Mouse (Mus musculus): ENCODE measurements around the gene Mrps18a. TPM values are rescaled to one million over a fixed set of nuclear protein-coding genes. Genes with fewer than 3 reads are reported as not detected.

Gene Mrps18a
- polyA plus RNA-seq, 1 experiment from 2014 or later: 158 TPM

DNA sequence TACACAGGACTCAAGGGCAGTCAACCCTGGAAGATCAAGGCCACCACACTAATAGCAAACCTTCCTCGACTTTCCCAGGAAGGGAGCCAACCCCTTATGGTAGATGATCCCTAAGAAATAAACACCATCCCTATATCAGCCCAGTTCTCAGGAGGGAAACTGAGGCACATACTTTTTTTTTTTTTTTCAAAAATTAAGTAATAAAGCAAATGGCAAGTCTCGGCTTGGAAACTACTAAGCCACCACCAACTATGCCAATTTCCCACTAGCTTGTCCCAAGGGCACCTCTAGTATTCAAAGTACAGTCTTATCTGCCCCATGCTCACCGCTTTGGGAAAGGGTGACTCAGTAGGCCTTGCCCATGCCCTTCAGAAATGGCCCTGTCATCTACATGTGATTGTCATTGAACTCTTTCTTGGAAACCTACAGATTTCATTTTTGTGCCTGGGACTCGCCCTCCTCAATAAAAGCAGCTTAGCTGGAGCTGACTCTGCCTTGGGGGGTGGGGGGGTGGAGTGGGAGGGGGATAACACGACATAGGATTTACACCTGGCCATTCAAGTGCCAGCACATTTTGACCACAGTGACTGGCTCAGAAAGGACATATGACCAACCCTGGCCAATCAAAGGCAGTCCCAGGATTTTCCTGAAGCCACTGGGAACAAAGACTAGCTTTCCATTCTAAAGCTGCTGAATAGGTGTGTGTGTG, 35.1 kb upstream of the Mrps18a start:
- Histone ChIP-seq H3K4me3 (ENCODE audit: low read depth, low read length) (no peak overlapping the region), H3K27me3 (ENCODE audit: control insufficient read depth, insufficient read depth, low read depth, low read length) (no peaks in the 10 kb centered on the region), H3K4me1 (ENCODE audit: control insufficient read depth, insufficient read depth, low read length) (no peaks in the 10 kb centered on the region), H3K9ac (ENCODE audit: low read depth, low read length) (no peak overlapping the region), H3K36me3 (ENCODE audit: control insufficient read depth, insufficient read depth, low read length) (no peaks in the 10 kb centered on the region), H3K27ac (ENCODE audit: low read length) (no peak overlapping the region), H3K4me2 (ENCODE audit: low read length) (no peak overlapping the region), H3K9me3 (replicated peaks; ENCODE audit: control insufficient read depth, low read length, poor library complexity, severe bottlenecking) (no peaks in the 10 kb centered on the region)
- 70% methylated on average over 5 of the region's 5 CpGs for WGBS
- ATAC-seq: no peak

DNA sequence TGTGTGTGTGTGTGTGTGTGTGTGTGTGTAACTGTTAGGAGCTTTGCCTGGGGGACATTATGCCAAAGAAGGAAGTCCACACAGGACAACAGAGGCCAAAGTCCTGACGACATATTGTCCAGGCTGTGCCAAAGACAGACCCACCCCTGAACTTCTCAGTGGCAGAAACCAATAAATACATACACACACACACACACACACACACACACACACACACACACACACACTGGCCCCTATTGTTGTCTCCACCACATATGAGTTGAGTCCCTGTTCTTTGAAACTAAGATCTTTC, 34.6 kb upstream of the Mrps18a start:
- no peaks in the 10 kb centered on the region for H3K27me3 ChIP-seq (ENCODE audit: control insufficient read depth, insufficient read depth, low read depth, low read length)
- no peaks in the 10 kb centered on the region for H3K36me3 ChIP-seq (ENCODE audit: control insufficient read depth, insufficient read depth, low read length)
- H3K9ac ChIP-seq (ENCODE audit: low read depth, low read length): no peak overlapping the region
- no peak overlapping the region for H3K27ac ChIP-seq (ENCODE audit: low read length)
- no peak overlapping the region for H3K4me2 ChIP-seq (ENCODE audit: low read length)
- H3K9me3 ChIP-seq (replicated peaks; ENCODE audit: control insufficient read depth, low read length, poor library complexity, severe bottlenecking): no peaks in the 10 kb centered on the region
- 57% methylated on average over 1 of the region's 1 CpGs for WGBS
- no peaks in the 10 kb centered on the region for H3K4me1 ChIP-seq (ENCODE audit: control insufficient read depth, insufficient read depth, low read length)
- ATAC-seq: no peak
- H3K4me3 ChIP-seq (ENCODE audit: low read depth, low read length): no peak overlapping the region

DNA sequence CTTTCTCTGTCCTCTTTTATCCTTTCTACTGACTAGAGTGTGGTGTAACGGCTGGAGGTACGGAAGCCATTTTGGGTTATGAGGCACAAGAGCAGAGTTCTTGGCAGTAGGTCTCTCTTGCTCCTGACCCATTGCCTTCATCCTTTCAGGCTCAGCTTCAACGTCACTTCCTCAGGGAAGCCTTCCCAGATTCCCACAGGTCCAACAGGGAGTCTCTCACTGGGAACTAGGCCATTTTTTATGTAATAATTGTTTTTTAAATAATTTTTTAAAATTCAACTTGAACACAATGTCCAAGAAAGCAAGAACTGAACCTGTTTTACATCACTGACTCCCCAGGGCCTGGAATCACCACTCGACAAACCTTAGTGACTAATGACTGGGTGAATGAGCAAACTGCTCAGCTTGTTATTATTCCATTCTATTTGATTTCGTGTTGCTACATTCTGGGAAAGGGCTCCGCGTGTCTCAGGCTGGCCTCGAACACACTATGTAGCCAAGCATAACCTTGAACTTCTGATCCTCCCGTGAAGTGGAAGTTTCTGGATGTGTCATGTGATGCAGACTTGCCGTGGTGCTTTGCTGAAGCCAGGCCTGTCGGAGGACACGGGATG, 32.8 kb upstream of the Mrps18a start:
- Histone ChIP-seq H3K4me1 (ENCODE audit: control insufficient read depth, insufficient read depth, low read length) (no peaks in the 10 kb centered on the region), H3K9ac (ENCODE audit: low read depth, low read length) (no peak overlapping the region), H3K4me3 (ENCODE audit: low read depth, low read length) (no peak overlapping the region), H3K27me3 (ENCODE audit: control insufficient read depth, insufficient read depth, low read depth, low read length) (no peaks in the 10 kb centered on the region), H3K36me3 (ENCODE audit: control insufficient read depth, insufficient read depth, low read length) (no peaks in the 10 kb centered on the region), H3K4me2 (ENCODE audit: low read length) (no peak overlapping the region), H3K9me3 (replicated peaks; ENCODE audit: control insufficient read depth, low read length, poor library complexity, severe bottlenecking) (no peaks in the 10 kb centered on the region), H3K27ac (ENCODE audit: low read length) (no peak overlapping the region)
- WGBS: 95% methylated on average over 12 of the region's 12 CpGs
- ATAC-seq: no peak

DNA sequence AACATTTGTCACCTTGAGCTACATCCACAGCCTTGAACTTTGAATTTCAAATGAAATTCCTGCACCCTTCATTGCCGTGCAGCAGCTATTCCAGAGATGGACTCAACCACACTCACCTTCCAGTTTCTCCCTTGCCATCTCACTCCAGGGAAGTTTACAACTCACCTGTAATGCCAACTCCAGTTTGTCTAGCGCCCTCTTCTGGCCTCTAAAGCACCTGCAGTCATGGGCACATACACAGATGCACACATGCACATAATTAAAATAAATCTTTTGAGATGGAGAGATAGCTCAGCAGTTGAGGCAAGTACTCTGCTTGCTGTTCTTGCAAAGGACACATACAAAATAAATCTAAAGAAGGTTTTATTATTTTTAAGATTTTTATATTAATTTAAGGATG, 31.7 kb upstream of the Mrps18a start:
- Histone ChIP-seq H3K4me3 (ENCODE audit: low read depth, low read length) (no peak overlapping the region), H3K4me2 (ENCODE audit: low read length) (no peak overlapping the region), H3K27me3 (ENCODE audit: control insufficient read depth, insufficient read depth, low read depth, low read length) (no peaks in the 10 kb centered on the region), H3K9ac (ENCODE audit: low read depth, low read length) (no peak overlapping the region), H3K4me1 (ENCODE audit: control insufficient read depth, insufficient read depth, low read length) (0 out of 2 replicates have a peak, but pooled peaks cover 3% of the 10 kb centered on the region), H3K27ac (ENCODE audit: low read length) (no peak overlapping the region), H3K9me3 (replicated peaks; ENCODE audit: control insufficient read depth, low read length, poor library complexity, severe bottlenecking) (no peaks in the 10 kb centered on the region), H3K36me3 (ENCODE audit: control insufficient read depth, insufficient read depth, low read length) (no peaks in the 10 kb centered on the region)
- WGBS: 79% methylated on average over 2 of the region's 2 CpGs
- no peak for ATAC-seq

DNA sequence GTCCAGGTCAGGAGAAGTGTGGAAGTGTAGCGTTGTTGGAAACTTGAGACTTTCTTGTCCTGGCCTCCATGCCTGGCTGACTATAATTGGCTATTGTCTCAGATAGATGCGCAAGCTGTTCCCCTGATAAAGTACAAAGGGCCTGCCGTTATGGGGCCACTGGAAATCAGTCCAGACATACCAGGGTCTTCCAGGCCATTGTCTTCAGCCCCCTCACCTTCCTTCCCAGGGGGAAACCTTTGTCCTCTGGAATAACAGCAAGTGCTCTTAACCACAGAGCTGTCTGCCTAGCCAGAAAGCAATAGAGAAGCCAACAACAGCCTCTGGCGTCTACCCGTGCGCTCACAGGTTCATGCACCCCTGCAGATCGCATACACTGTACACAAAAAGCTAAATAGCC, 30.4 kb upstream of the Mrps18a start:
- no peaks in the 10 kb centered on the region for H3K27me3 ChIP-seq (ENCODE audit: control insufficient read depth, insufficient read depth, low read depth, low read length)
- ATAC-seq: no peak
- H3K4me3 ChIP-seq (ENCODE audit: low read depth, low read length): no peak overlapping the region
- no peak overlapping the region for H3K27ac ChIP-seq (ENCODE audit: low read length)
- 0 out of 2 replicates have a peak, but pooled peaks cover 3% of the 10 kb centered on the region for H3K4me1 ChIP-seq (ENCODE audit: control insufficient read depth, insufficient read depth, low read length)
- H3K36me3 ChIP-seq (ENCODE audit: control insufficient read depth, insufficient read depth, low read length): no peaks in the 10 kb centered on the region
- H3K9me3 ChIP-seq (replicated peaks; ENCODE audit: control insufficient read depth, low read length, poor library complexity, severe bottlenecking): no peaks in the 10 kb centered on the region
- no peak overlapping the region for H3K9ac ChIP-seq (ENCODE audit: low read depth, low read length)
- 52% methylated on average over 7 of the region's 7 CpGs for WGBS
- no peak overlapping the region for H3K4me2 ChIP-seq (ENCODE audit: low read length)

DNA sequence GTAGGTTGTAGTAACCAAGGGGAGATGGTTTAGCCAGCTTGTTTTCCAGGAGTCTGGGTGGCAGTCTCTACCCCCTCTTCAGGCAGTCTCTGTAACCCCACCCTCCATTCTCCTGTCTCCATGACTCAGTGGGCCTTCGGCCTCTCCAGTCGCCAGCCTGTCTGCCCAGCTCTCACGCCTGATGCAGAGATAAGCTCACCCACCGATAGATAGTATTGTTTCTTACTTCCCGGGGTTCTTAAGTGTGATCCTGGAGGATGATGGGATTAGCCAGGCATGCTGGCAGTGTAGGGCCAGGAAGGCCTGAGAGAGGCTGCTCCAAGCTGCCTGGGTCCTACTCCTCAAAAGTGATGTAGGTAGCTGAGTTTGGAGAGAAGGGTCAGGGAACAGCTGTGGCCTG, 29.7 kb upstream of the Mrps18a start:
- ATAC-seq: no peak
- 36% methylated on average over 5 of the region's 5 CpGs for WGBS

DNA sequence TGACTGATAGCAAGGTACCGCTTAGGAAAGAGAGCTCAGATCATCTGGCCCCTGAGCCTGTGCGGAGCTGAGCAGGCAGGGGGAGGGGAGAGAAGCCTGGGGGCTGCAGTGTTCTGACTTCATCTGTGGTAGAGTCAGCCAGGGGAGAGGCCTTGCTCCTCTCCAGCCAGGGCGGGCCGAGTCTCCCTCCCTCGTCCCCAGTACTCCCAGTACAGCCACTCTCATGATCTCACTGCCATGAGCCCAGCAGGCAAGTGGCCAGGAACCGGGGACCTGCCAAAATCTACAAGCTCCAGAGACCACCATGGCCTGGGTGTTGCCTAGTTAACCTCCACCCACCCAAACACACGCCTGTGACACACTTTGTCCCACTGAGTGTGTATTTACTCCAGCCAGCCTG, 29.1 kb upstream of the Mrps18a start:
- Histone ChIP-seq H3K4me2 (ENCODE audit: low read length) (no peak overlapping the region), H3K27ac (ENCODE audit: low read length) (no peak overlapping the region), H3K4me3 (ENCODE audit: low read depth, low read length) (no peak overlapping the region), H3K36me3 (ENCODE audit: control insufficient read depth, insufficient read depth, low read length) (no peaks in the 10 kb centered on the region), H3K27me3 (ENCODE audit: control insufficient read depth, insufficient read depth, low read depth, low read length) (no peaks in the 10 kb centered on the region), H3K9me3 (replicated peaks; ENCODE audit: control insufficient read depth, low read length, poor library complexity, severe bottlenecking) (no peaks in the 10 kb centered on the region), H3K4me1 (ENCODE audit: control insufficient read depth, insufficient read depth, low read length) (0 out of 2 replicates have a peak, but pooled peaks cover 3% of the 10 kb centered on the region), H3K9ac (ENCODE audit: low read depth, low read length) (no peak overlapping the region)
- no peak for ATAC-seq
- 60% methylated on average over 7 of the region's 7 CpGs for WGBS

More for the DNA sequence above, 29.7 kb upstream of the Mrps18a start:
- Histone ChIP-seq H3K27ac (ENCODE audit: low read length) (no peak overlapping the region), H3K4me1 (ENCODE audit: control insufficient read depth, insufficient read depth, low read length) (0 out of 2 replicates have a peak, but pooled peaks cover 3% of the 10 kb centered on the region), H3K27me3 (ENCODE audit: control insufficient read depth, insufficient read depth, low read depth, low read length) (no peaks in the 10 kb centered on the region), H3K9me3 (replicated peaks; ENCODE audit: control insufficient read depth, low read length, poor library complexity, severe bottlenecking) (no peaks in the 10 kb centered on the region), H3K36me3 (ENCODE audit: control insufficient read depth, insufficient read depth, low read length) (no peaks in the 10 kb centered on the region), H3K4me3 (ENCODE audit: low read depth, low read length) (no peak overlapping the region), H3K9ac (ENCODE audit: low read depth, low read length) (no peak overlapping the region), H3K4me2 (ENCODE audit: low read length) (no peak overlapping the region)

DNA sequence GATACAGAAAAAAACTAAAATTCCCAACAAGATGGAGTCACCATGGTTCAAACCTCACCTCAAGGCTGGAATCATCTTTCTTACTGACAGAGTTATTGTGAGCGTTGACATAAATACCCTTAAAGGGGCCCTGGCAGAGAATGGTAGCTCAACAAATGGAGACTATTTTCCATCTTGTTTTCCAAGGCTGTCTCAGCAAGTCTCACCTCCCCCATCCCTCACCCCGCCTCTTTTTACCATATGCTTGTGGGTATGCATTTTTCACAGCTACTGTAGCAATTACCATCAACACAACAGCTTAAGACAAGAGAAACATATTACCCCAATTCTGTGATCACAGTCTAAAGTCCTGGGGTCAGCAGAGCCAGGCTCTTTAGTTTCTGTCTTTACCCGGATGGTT, 27.4 kb upstream of the Mrps18a start:
- Histone ChIP-seq H3K9me3 (replicated peaks; ENCODE audit: control insufficient read depth, low read length, poor library complexity, severe bottlenecking) (no peaks in the 10 kb centered on the region), H3K27me3 (ENCODE audit: control insufficient read depth, insufficient read depth, low read depth, low read length) (no peaks in the 10 kb centered on the region), H3K4me2 (ENCODE audit: low read length) (no peak overlapping the region), H3K9ac (ENCODE audit: low read depth, low read length) (no peak overlapping the region), H3K36me3 (ENCODE audit: control insufficient read depth, insufficient read depth, low read length) (no peaks in the 10 kb centered on the region), H3K4me1 (ENCODE audit: control insufficient read depth, insufficient read depth, low read length) (0 out of 2 replicates have a peak, but pooled peaks cover 3% of the 10 kb centered on the region), H3K4me3 (ENCODE audit: low read depth, low read length) (no peak overlapping the region), H3K27ac (ENCODE audit: low read length) (no peak overlapping the region)
- no peak for ATAC-seq
- WGBS: 80% methylated on average over 3 of the region's 3 CpGs

DNA sequence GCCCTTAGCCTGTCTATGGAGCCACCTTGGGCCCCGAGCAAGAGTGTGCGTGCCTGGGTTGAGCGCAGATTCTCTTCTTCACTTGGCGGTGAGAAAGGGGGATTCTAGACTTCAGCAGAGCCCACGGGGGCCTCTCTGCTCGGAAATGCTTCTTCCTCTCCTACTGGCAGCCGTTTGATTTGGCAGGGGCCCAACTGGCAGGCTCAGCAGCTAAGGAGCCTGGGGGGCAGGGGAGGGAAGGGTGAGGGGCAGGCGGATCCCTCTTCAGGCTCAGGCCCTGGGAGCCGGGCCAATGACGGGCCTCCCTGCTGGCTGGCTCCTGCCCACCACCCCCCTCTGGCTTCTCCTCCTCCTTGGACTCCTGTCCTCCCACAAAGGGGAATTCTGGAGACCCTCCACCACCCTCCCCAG, 26.7 kb upstream of the Mrps18a start:
- ATAC-seq: peak; percentile 90
- no peaks in the 10 kb centered on the region for H3K9me3 ChIP-seq (replicated peaks; ENCODE audit: control insufficient read depth, low read length, poor library complexity, severe bottlenecking)
- no peak overlapping the region for H3K9ac ChIP-seq (ENCODE audit: low read depth, low read length)
- no peaks in the 10 kb centered on the region for H3K27me3 ChIP-seq (ENCODE audit: control insufficient read depth, insufficient read depth, low read depth, low read length)
- no peak overlapping the region for H3K4me3 ChIP-seq (ENCODE audit: low read depth, low read length)
- H3K4me2 ChIP-seq (ENCODE audit: low read length): peak overlapping the region; percentile 31
- 18% methylated on average over 7 of the region's 10 CpGs for whole genome bisulfite sequencing
- H3K36me3 ChIP-seq (ENCODE audit: control insufficient read depth, insufficient read depth, low read length): no peaks in the 10 kb centered on the region
- H3K4me1 ChIP-seq (ENCODE audit: control insufficient read depth, insufficient read depth, low read length): 0 out of 2 replicates have a peak, but pooled peaks cover 3% of the 10 kb centered on the region
- peak overlapping the region; percentile 52; the same call in 1 of the 2 replicates for H3K27ac ChIP-seq (ENCODE audit: low read length)

Measured in midbrain, embryonic 16.5 days (tissue).